Comparison of ENCODE assay signal across 8 mouse cellular contexts in genomic region chr10:60209237-60209636, GRCm38 (mm10). TPM values are rescaled to one million over a fixed set of nuclear protein-coding genes. Genes with fewer than 3 reads are reported as not detected.
DNase-seq lines count a peak whose midpoint lies in the region; ATAC-seq and TF ChIP-seq lines count a peak whose summit lies in the region.

No protein-coding gene starts in this region.

- no peaks in the 10 kb centered on the region for H3K9me3 ChIP-seq in hindbrain, embryonic 15.5 days

- TF ChIP-seq CTCF in kidney, adult 2 months (conservative IDR thresholded peaks at IDR 0.05; ENCODE audit: insufficient read depth, insufficient read length, low read depth, low read length) = no peak

- no peaks in the 10 kb centered on the region for H3K27me3 ChIP-seq in hindbrain, embryonic 15.5 days
- H3K27me3 ChIP-seq in kidney, adult 2 months (replicated peaks; ENCODE audit: control insufficient read depth, insufficient read depth, low read length) = no peaks in the 10 kb centered on the region

- DNase-seq in ovary, postnatal 36 days (ENCODE audit: low spot score) = peak; percentile 45
- DNase-seq in ovary, postnatal 14 days (ENCODE audit: low spot score) = no peak
- peak; percentile 59 for DNase-seq in cerebellum, adult 11 months
- peak; percentile 74 to 81 for DNase-seq in frontal cortex, postnatal 36 days (ENCODE audit: low spot score in 2 of 2)
- DNase-seq in lung, postnatal 14 days = peak; percentile 50
- DNase-seq in B cell, adult 2 months = no peak
- DNase-seq in kidney, adult 2 months = no peak

- H3K27ac ChIP-seq in hindbrain, embryonic 15.5 days (replicated peaks) = peak overlapping the region; percentile 57
- no peak overlapping the region for H3K27ac ChIP-seq in kidney, adult 2 months (ENCODE audit: insufficient read depth, low read depth, low read length)

- TF ChIP-seq POLR2A in kidney, adult 2 months (IDR thresholded peaks at IDR 0.05; ENCODE audit: low read depth, low read length) = no peak

- no peak overlapping the region for H3K4me3 ChIP-seq in hindbrain, embryonic 15.5 days
- H3K4me3 ChIP-seq in kidney, adult 2 months (ENCODE audit: insufficient read depth, low read depth, low read length) = no peak overlapping the region

- H3K4me2 ChIP-seq in hindbrain, embryonic 15.5 days = no peak overlapping the region

- peaks cover 31% of the 10 kb centered on the region for H3K4me1 ChIP-seq in hindbrain, embryonic 15.5 days (replicated peaks)
- H3K4me1 ChIP-seq in kidney, adult 2 months (ENCODE audit: control insufficient read depth, insufficient read depth, low read length) = peaks cover 4% of the 10 kb centered on the region; the same call in 1 of the 2 replicates

- no peaks in the 10 kb centered on the region for H3K36me3 ChIP-seq in hindbrain, embryonic 15.5 days
- H3K36me3 ChIP-seq in kidney, adult 2 months (ENCODE audit: control insufficient read depth, insufficient read depth, low read length) = no peaks in the 10 kb centered on the region

- peak; percentile 52; the same call in 1 of the 2 replicates for ATAC-seq in hindbrain, embryonic 15.5 days (ENCODE audit: low FRiP score, low read depth)

- no peak overlapping the region for H3K9ac ChIP-seq in hindbrain, embryonic 15.5 days

- WGBS in hindbrain, embryonic 15.5 days = 38% methylated on average over 5 of the region's 5 CpGs
- 46% methylated on average over 5 of the region's 5 CpGs for WGBS in kidney, adult 2 months

RNA-seq across cellular contexts. Expression of gene Chst3, which starts 9.8 kb away (rescaled TPM):
- 1.8 and 2.2 TPM in 2 replicates for polyA plus RNA-seq in hindbrain, embryonic 15.5 days (2015; fragmentation: Nextera tagmentation; extraction: Ambion mirVana)
- polyA plus RNA-seq in kidney, adult 2 months (2012; rRNA removed) = 3.6 and 4.3 TPM in 2 replicates

Comparison
In these comparisons a context has a peak if more than half of its experiments do, and no peak if none do; other contexts are left out.
1. DNase-seq: peak in ovary, postnatal 36 days (single experiment), cerebellum, adult 11 months (single experiment), frontal cortex, postnatal 36 days (2 of 2) and lung, postnatal 14 days (single experiment); none in ovary, postnatal 14 days (single experiment), B cell, adult 2 months (0 of 2) and kidney, adult 2 months (single experiment).